Mouse (Mus musculus) CH12.LX (cell line): ENCODE data around the gene Eif1ad. TPM values are rescaled to one million over a fixed set of nuclear protein-coding genes. Genes with fewer than 3 reads are reported as not detected.

Source experiments
- DNase-seq: peaks from one replicate; pipeline ENCODE4 v3.0.0-alpha.2; 2013; ENCODE audit errors: extremely low read depth
- H3K27ac ChIP-seq: 2 replicates; pipeline ENCODE4 v1.5.1; 2012; ENCODE audit warnings: low read depth, mild to moderate bottlenecking, control low read depth, moderate library complexity; ENCODE audit not compliant: insufficient read depth
- H3K27me3 ChIP-seq: replicated peaks from 2 replicates; pipeline ENCODE3; 2012; ENCODE audit warnings: inconsistent platforms
- H3K36me3 ChIP-seq, 2 experiments: replicated peaks in 1 of 2; 2 replicates each; pipeline versions ENCODE3 to v1.6.1; 2012; ENCODE audit warnings: inconsistent platforms in 1 of 2, low read length in 1 of 2, mild to moderate bottlenecking in 1 of 2, mixed read lengths in 1 of 2, moderate library complexity in 1 of 2; ENCODE audit not compliant: control insufficient read depth in 1 of 2, insufficient read depth in 1 of 2
- H3K4me1 ChIP-seq, 2 experiments: 2 replicates each; pipeline ENCODE4 v1.6.1; 2012; ENCODE audit warnings: inconsistent platforms in 1 of 2, moderate library complexity in 1 of 2; ENCODE audit not compliant: insufficient read depth in 2 of 2, control insufficient read depth in 1 of 2
- H3K4me2 ChIP-seq: 2 replicates; pipeline ENCODE4 v1.6.1; 2012; ENCODE audit warnings: low read depth, mild to moderate bottlenecking, control low read depth; ENCODE audit not compliant: poor library complexity, insufficient read depth, severe bottlenecking
- H3K4me3 ChIP-seq, 3 experiments: fragments of 150-350 bp in 1 of 3; sonication (generic) in 1 of 3; replicated peaks in 1 of 3; 2 replicates each; pipeline versions ENCODE3 to v1.5.1; 2011 to 2012; ENCODE audit warnings: low read depth in 2 of 3, low read length in 2 of 3, mild to moderate bottlenecking in 2 of 3, moderate library complexity in 2 of 3, control low read depth in 1 of 3, improper control_type of control experiment in 1 of 3, inconsistent platforms in 1 of 3, mixed read lengths in 1 of 3; ENCODE audit not compliant: poor library complexity in 1 of 3
- H3K79me2 ChIP-seq: replicated peaks from 2 replicates; pipeline ENCODE4 v1.6.1; 2012; ENCODE audit warnings: mild to moderate bottlenecking, moderate library complexity; ENCODE audit not compliant: control insufficient read depth, poor library complexity, insufficient read depth, severe bottlenecking; ENCODE audit errors: extremely low read depth
- H3K9ac ChIP-seq: 2 replicates; pipeline ENCODE4 v1.6.1; 2012; ENCODE audit warnings: low read depth, mild to moderate bottlenecking, control low read depth, moderate library complexity; ENCODE audit not compliant: insufficient read depth
- H3K9me3 ChIP-seq: replicated peaks from 2 replicates; pipeline ENCODE3; 2012; ENCODE audit warnings: low read length, inconsistent platforms, mixed read lengths
- BHLHE40 ChIP-seq: IDR thresholded peaks from 2 replicates; pipeline ENCODE4 v1.6.1; 2011; ENCODE audit warnings: mild to moderate bottlenecking, low read depth, low read length, improper control_type of control experiment
- CHD1 ChIP-seq: IDR thresholded peaks from 2 replicates; pipeline ENCODE4 v1.6.1; 2012; ENCODE audit warnings: low read depth, low read length, improper control_type of control experiment, inconsistent platforms
- CTCF ChIP-seq, 2 experiments: IDR thresholded peaks in 1 of 2; conservative IDR thresholded peaks in 1 of 2; 2 replicates each; pipeline ENCODE4 v1.5.1; 2011 to 2012; ENCODE audit warnings: low read depth in 2 of 2, low read length in 2 of 2, improper control_type of control experiment in 1 of 2, inconsistent platforms in 1 of 2, mild to moderate bottlenecking in 1 of 2, moderate library complexity in 1 of 2
- ETS1 ChIP-seq: conservative IDR thresholded peaks from 2 replicates; pipeline ENCODE4 v1.6.1; 2012; ENCODE audit warnings: low read depth, mild to moderate bottlenecking, inconsistent platforms, low read length, improper control_type of control experiment, moderate library complexity
- GABPA ChIP-seq: IDR thresholded peaks from 2 replicates; pipeline ENCODE4 v1.6.1; 2012; ENCODE audit warnings: low read depth, low read length, improper control_type of control experiment, inconsistent platforms; ENCODE audit not compliant: insufficient replicate concordance
- JUN ChIP-seq: IDR thresholded peaks from 2 replicates; pipeline ENCODE4 v1.6.1; 2011; ENCODE audit warnings: low read depth, mild to moderate bottlenecking, low read length, improper control_type of control experiment, moderate library complexity; ENCODE audit not compliant: insufficient read depth
- JUND ChIP-seq: conservative IDR thresholded peaks from 2 replicates; pipeline ENCODE4 v1.6.1; 2011; ENCODE audit warnings: low read depth, low read length, improper control_type of control experiment
- KAT2A ChIP-seq: IDR thresholded peaks from 2 replicates; pipeline ENCODE4 v1.6.1; 2012; ENCODE audit warnings: low read length, improper control_type of control experiment, inconsistent platforms; ENCODE audit not compliant: insufficient replicate concordance
- MAFK ChIP-seq: IDR thresholded peaks from 2 replicates; pipeline ENCODE4 v1.6.1; 2011; ENCODE audit warnings: low read length, improper control_type of control experiment; ENCODE audit not compliant: insufficient replicate concordance
- MAZ ChIP-seq: IDR thresholded peaks from 2 replicates; pipeline ENCODE4 v1.6.1; 2012; ENCODE audit warnings: low read depth, mild to moderate bottlenecking, inconsistent platforms, low read length, improper control_type of control experiment, moderate library complexity
- MEF2A ChIP-seq: IDR thresholded peaks from 2 replicates; pipeline ENCODE4 v1.6.1; 2014; ENCODE audit warnings: low read depth, mild to moderate bottlenecking, inconsistent platforms, low read length, improper control_type of control experiment, borderline replicate concordance
- MXI1 ChIP-seq: IDR thresholded peaks from 2 replicates; pipeline ENCODE4 v1.6.1; 2011; ENCODE audit warnings: mild to moderate bottlenecking, low read depth, low read length, improper control_type of control experiment
- NELFE ChIP-seq: IDR thresholded peaks from 2 replicates; pipeline ENCODE4 v1.6.1; 2011; ENCODE audit warnings: low read depth, low read length, improper control_type of control experiment
- PAX5 ChIP-seq: IDR thresholded peaks from 2 replicates; pipeline ENCODE4 v1.6.1; 2012; ENCODE audit warnings: low read length, inconsistent platforms, mixed read lengths
- RAD21 ChIP-seq: IDR thresholded peaks from 2 replicates; pipeline ENCODE4 v1.6.1; 2011; ENCODE audit warnings: low read depth, mild to moderate bottlenecking, low read length, improper control_type of control experiment, moderate library complexity
- SIN3A ChIP-seq: IDR thresholded peaks from 2 replicates; pipeline ENCODE4 v1.6.1; 2012; ENCODE audit warnings: low read length, improper control_type of control experiment, inconsistent platforms
- SMC3 ChIP-seq: IDR thresholded peaks from 2 replicates; pipeline ENCODE4 v1.6.1; 2011; ENCODE audit warnings: low read depth, low read length, improper control_type of control experiment
- TBP ChIP-seq: conservative IDR thresholded peaks from 2 replicates; pipeline ENCODE4 v1.6.1; 2011; ENCODE audit warnings: low read depth, low read length, improper control_type of control experiment
- TCF12 ChIP-seq: IDR thresholded peaks from 2 replicates; pipeline ENCODE4 v1.6.1; 2014; ENCODE audit warnings: low read depth, mild to moderate bottlenecking, inconsistent platforms, low read length, improper control_type of control experiment
- UBTF ChIP-seq: IDR thresholded peaks from 2 replicates; pipeline ENCODE4 v1.6.1; 2012; ENCODE audit warnings: low read depth, mild to moderate bottlenecking, inconsistent platforms, low read length, improper control_type of control experiment, moderate library complexity
- USF2 ChIP-seq: conservative IDR thresholded peaks from 2 replicates; pipeline ENCODE4 v1.6.1; 2011; ENCODE audit warnings: low read depth, low read length, improper control_type of control experiment
- ZKSCAN1 ChIP-seq: IDR thresholded peaks from 2 replicates; pipeline ENCODE4 v1.6.1; 2012; ENCODE audit warnings: low read depth, inconsistent platforms, low read length, improper control_type of control experiment, borderline replicate concordance
- dilution Hi-C: fragments of 300-500 bp; cut with MboI; formaldehyde crosslinking; loops from 2 replicates; pipeline ENCODE4 v1.14.3; 2020; ENCODE audit warnings: low sequenced_read_pairs; ENCODE audit not compliant: extremely low pct_unique_long_range_greater_than_20kb, extremely low pct_ligation_motif_present
- in situ Hi-C: fragments of 300-500 bp; cut with MboI; formaldehyde crosslinking; loops from 3 replicates; pipeline ENCODE4 v1.14.3; 2019; ENCODE audit warnings: low sequenced_read_pairs, low pct_ligation_motif_present, low pct_unique_long_range_greater_than_20kb, mixed read lengths
- polyA plus RNA-seq: library from polyadenylated mRNA; unstranded; fragments of >175 nt; gene quantifications from 2 replicates; pipeline ENCODE4 v1.2.1, GENCODE M21; 2012; ENCODE audit warnings: low read depth; ENCODE audit not compliant: insufficient read length
- total RNA-seq, 2 experiments: library from RNA; depleted of rRNA; stranded (reverse); fragments of 300-350 nt in 1 of 2; fragments of >200 nt in 1 of 2; gene quantifications; 2 replicates each; pipeline ENCODE4 v1.2.3; 2012 to 2014

Gene Eif1ad
- total and polyA plus RNA-seq, 3 experiments, result 68.4 to 98.8 (median 79.3) TPM

- H3K9ac ChIP-seq, result no peak overlapping the region
- dilution Hi-C loops (no loop called here), in situ Hi-C loops (no loop called here)
- H3K27ac ChIP-seq, result no peak overlapping the region
- H3K4me2 ChIP-seq, result no peak overlapping the region
- H3K36me3 ChIP-seq, result peaks cover 60 to 74% of the 10 kb centered on the region in 2 experiments
- peaks cover 28% of the 10 kb centered on the region for H3K79me2 ChIP-seq
- TF ChIP-seq ZKSCAN1, result no peak
- TF ChIP-seq JUND, result no peak
- TF ChIP-seq CTCF (conservative IDR thresholded peaks at IDR 0.05 in 1 of 2, IDR thresholded peaks at IDR 0.05 in 1 of 2; ENCODE audit: low read depth in 2 of 2, low read length in 2 of 2), result no peak
- no peak for TF ChIP-seq ETS1
- TF ChIP-seq PAX5, result no peak
- no peak for TF ChIP-seq JUN
- TF ChIP-seq USF2, result no peak
- TF ChIP-seq NELFE, result no peak
- TF ChIP-seq GABPA, result no peak
- DNase-seq, result no peak
- H3K4me1 ChIP-seq, result peaks cover 2 to 21% of the 10 kb centered on the region in 2 experiments; a peak in 2 of 4 replicates
- H3K27me3 ChIP-seq, result no peaks in the 10 kb centered on the region
- no peaks in the 10 kb centered on the region for H3K9me3 ChIP-seq
- no peak overlapping the region for H3K4me3 ChIP-seq
Measured at GRCm38 (mm10) chr19:5384715-5385114, 18.2 kb downstream of the Eif1ad start.

- Histone ChIP-seq H3K27ac (peak overlapping the region; percentile 66), H3K27me3 (no peaks in the 10 kb centered on the region), H3K4me3 (peak overlapping the region; percentile 91 to 94 (median 92)), H3K4me2 (peak overlapping the region; percentile 57), H3K36me3 (peaks cover 27 to 47% of the 10 kb centered on the region in 2 experiments), H3K9me3 (no peaks in the 10 kb centered on the region), H3K79me2 (peaks cover 28% of the 10 kb centered on the region), H3K9ac (peak overlapping the region; percentile 86), H3K4me1 (peaks cover 5 to 39% of the 10 kb centered on the region in 2 experiments)
- TF ChIP-seq RAD21, result no peak
- TF ChIP-seq MAZ, result no peak
- no peak for TF ChIP-seq UBTF
- no peak for TF ChIP-seq MEF2A
- TF ChIP-seq MAFK, result no peak
- no peak for TF ChIP-seq SMC3
- no peak for TF ChIP-seq USF2
- TF ChIP-seq CHD1, result no peak
- TF ChIP-seq PAX5, result no peak
- no peak for TF ChIP-seq SIN3A
- no peak for TF ChIP-seq MXI1
- TF ChIP-seq KAT2A, result no peak
- no peak for TF ChIP-seq BHLHE40
- TF ChIP-seq TBP, result no peak
- no peak for TF ChIP-seq TCF12
- in situ Hi-C loops (no loop called here), dilution Hi-C loops (no loop called here)
- DNase-seq, result no peak
Measured at GRCm38 (mm10) chr19:5388011-5388441, 21.5 kb downstream of the Eif1ad start.
